Mouse (Mus musculus): ENCODE results near the gene Sirt5. TPM values are rescaled to one million over a fixed set of nuclear protein-coding genes. Genes with fewer than 3 reads are reported as not detected.

The Sirt5 gene
- polyA plus RNA-seq, 1 experiment from 2014 or later: 6.0 TPM

GRCm38 (mm10) chr13:43338001-43338400 lies 27.3 kb upstream of the Sirt5 start:
- H3K27me3 ChIP-seq (ENCODE audit: control insufficient read depth, insufficient read depth, low read depth, low read length): no peaks in the 10 kb centered on the region
- no peaks in the 10 kb centered on the region for H3K9me3 ChIP-seq (replicated peaks; ENCODE audit: control insufficient read depth, low read length)
- H3K4me1 ChIP-seq (ENCODE audit: control insufficient read depth, low read depth, low read length): no peaks in the 10 kb centered on the region
- WGBS (ENCODE audit: insufficient replicate concordance): 61% methylated on average over 8 of the region's 8 CpGs
- no peak overlapping the region for H3K27ac ChIP-seq (ENCODE audit: low read length)
- H3K9ac ChIP-seq (ENCODE audit: low read depth, low read length): no peak overlapping the region
- no peak for ATAC-seq (ENCODE audit: low read depth)
- no peaks in the 10 kb centered on the region for H3K36me3 ChIP-seq (ENCODE audit: control insufficient read depth, insufficient read depth)
- no peak overlapping the region for H3K4me2 ChIP-seq (ENCODE audit: low read depth, low read length)
- no peak overlapping the region for H3K4me3 ChIP-seq (ENCODE audit: low read depth, low read length)

GRCm38 (mm10) chr13:43338632-43339031 lies 26.7 kb upstream of the Sirt5 start:
- ATAC-seq (ENCODE audit: low read depth): no peak
- 44% methylated on average over 4 of the region's 4 CpGs for WGBS (ENCODE audit: insufficient replicate concordance)
- Histone ChIP-seq H3K27me3 (ENCODE audit: control insufficient read depth, insufficient read depth, low read depth, low read length) (no peaks in the 10 kb centered on the region), H3K4me1 (ENCODE audit: control insufficient read depth, low read depth, low read length) (no peaks in the 10 kb centered on the region), H3K27ac (ENCODE audit: low read length) (no peak overlapping the region), H3K9ac (ENCODE audit: low read depth, low read length) (no peak overlapping the region), H3K9me3 (replicated peaks; ENCODE audit: control insufficient read depth, low read length) (no peaks in the 10 kb centered on the region), H3K4me3 (ENCODE audit: low read depth, low read length) (no peak overlapping the region), H3K4me2 (ENCODE audit: low read depth, low read length) (no peak overlapping the region), H3K36me3 (ENCODE audit: control insufficient read depth, insufficient read depth) (no peaks in the 10 kb centered on the region)

GRCm38 (mm10) chr13:43346825-43347224 lies 18.5 kb upstream of the Sirt5 start:
- Histone ChIP-seq H3K4me2 (ENCODE audit: low read depth, low read length) (no peak overlapping the region), H3K27ac (ENCODE audit: low read length) (no peak overlapping the region), H3K9me3 (replicated peaks; ENCODE audit: control insufficient read depth, low read length) (no peaks in the 10 kb centered on the region), H3K27me3 (ENCODE audit: control insufficient read depth, insufficient read depth, low read depth, low read length) (no peaks in the 10 kb centered on the region), H3K36me3 (ENCODE audit: control insufficient read depth, insufficient read depth) (no peaks in the 10 kb centered on the region), H3K9ac (ENCODE audit: low read depth, low read length) (no peak overlapping the region), H3K4me1 (ENCODE audit: control insufficient read depth, low read depth, low read length) (no peaks in the 10 kb centered on the region), H3K4me3 (ENCODE audit: low read depth, low read length) (no peak overlapping the region)
- ATAC-seq (ENCODE audit: low read depth): no peak

GRCm38 (mm10) chr13:43349376-43349775 lies 15.9 kb upstream of the Sirt5 start:
- ATAC-seq (ENCODE audit: low read depth): no peak
- H3K9ac ChIP-seq (ENCODE audit: low read depth, low read length): no peak overlapping the region
- no peak overlapping the region for H3K4me3 ChIP-seq (ENCODE audit: low read depth, low read length)
- H3K4me1 ChIP-seq (ENCODE audit: control insufficient read depth, low read depth, low read length): no peaks in the 10 kb centered on the region
- H3K9me3 ChIP-seq (replicated peaks; ENCODE audit: control insufficient read depth, low read length): no peaks in the 10 kb centered on the region
- no peak overlapping the region for H3K4me2 ChIP-seq (ENCODE audit: low read depth, low read length)
- 58% methylated on average over 8 of the region's 8 CpGs for WGBS (ENCODE audit: insufficient replicate concordance)
- no peak overlapping the region for H3K27ac ChIP-seq (ENCODE audit: low read length)
- no peaks in the 10 kb centered on the region for H3K36me3 ChIP-seq (ENCODE audit: control insufficient read depth, insufficient read depth)
- H3K27me3 ChIP-seq (ENCODE audit: control insufficient read depth, insufficient read depth, low read depth, low read length): no peaks in the 10 kb centered on the region

GRCm38 (mm10) chr13:43350489-43351169 lies 14.7 kb upstream of the Sirt5 start:
- Histone ChIP-seq H3K27me3 (ENCODE audit: control insufficient read depth, insufficient read depth, low read depth, low read length) (no peaks in the 10 kb centered on the region), H3K4me1 (ENCODE audit: control insufficient read depth, low read depth, low read length) (no peaks in the 10 kb centered on the region), H3K36me3 (ENCODE audit: control insufficient read depth, insufficient read depth) (no peaks in the 10 kb centered on the region), H3K4me3 (ENCODE audit: low read depth, low read length) (no peak overlapping the region), H3K27ac (ENCODE audit: low read length) (no peak overlapping the region), H3K9me3 (replicated peaks; ENCODE audit: control insufficient read depth, low read length) (no peaks in the 10 kb centered on the region), H3K9ac (ENCODE audit: low read depth, low read length) (no peak overlapping the region), H3K4me2 (ENCODE audit: low read depth, low read length) (no peak overlapping the region)
- ATAC-seq (ENCODE audit: low read depth): no peak
- 42% methylated on average over 9 of the region's 9 CpGs for WGBS (ENCODE audit: insufficient replicate concordance)

GRCm38 (mm10) chr13:43353356-43353755 lies 11.9 kb upstream of the Sirt5 start:
- no peaks in the 10 kb centered on the region for H3K27me3 ChIP-seq (ENCODE audit: control insufficient read depth, insufficient read depth, low read depth, low read length)
- H3K4me2 ChIP-seq (ENCODE audit: low read depth, low read length): no peak overlapping the region
- 57% methylated on average over 4 of the region's 4 CpGs for WGBS (ENCODE audit: insufficient replicate concordance)
- H3K36me3 ChIP-seq (ENCODE audit: control insufficient read depth, insufficient read depth): no peaks in the 10 kb centered on the region
- H3K27ac ChIP-seq (ENCODE audit: low read length): no peak overlapping the region
- ATAC-seq (ENCODE audit: low read depth): no peak
- no peak overlapping the region for H3K9ac ChIP-seq (ENCODE audit: low read depth, low read length)
- H3K9me3 ChIP-seq (replicated peaks; ENCODE audit: control insufficient read depth, low read length): no peaks in the 10 kb centered on the region
- no peaks in the 10 kb centered on the region for H3K4me1 ChIP-seq (ENCODE audit: control insufficient read depth, low read depth, low read length)
- H3K4me3 ChIP-seq (ENCODE audit: low read depth, low read length): no peak overlapping the region

- H3K9ac ChIP-seq (ENCODE audit: low read depth, low read length): no peak overlapping the region
- no peak overlapping the region for H3K4me3 ChIP-seq (ENCODE audit: low read depth, low read length)
- WGBS (ENCODE audit: insufficient replicate concordance): 71% methylated on average over 12 of the region's 12 CpGs
- no peak overlapping the region for H3K4me2 ChIP-seq (ENCODE audit: low read depth, low read length)
- H3K27me3 ChIP-seq (ENCODE audit: control insufficient read depth, insufficient read depth, low read depth, low read length): no peaks in the 10 kb centered on the region
- no peak overlapping the region for H3K27ac ChIP-seq (ENCODE audit: low read length)
- no peaks in the 10 kb centered on the region for H3K4me1 ChIP-seq (ENCODE audit: control insufficient read depth, low read depth, low read length)
- H3K36me3 ChIP-seq (ENCODE audit: control insufficient read depth, insufficient read depth): no peaks in the 10 kb centered on the region
- ATAC-seq (ENCODE audit: low read depth): no peak
- no peaks in the 10 kb centered on the region for H3K9me3 ChIP-seq (replicated peaks; ENCODE audit: control insufficient read depth, low read length)
Observed at GRCm38 (mm10) chr13:43354362-43354761, 10.9 kb upstream of the Sirt5 start.

GRCm38 (mm10) chr13:43356346-43357125 lies 8.8 kb upstream of the Sirt5 start:
- 67% methylated on average over 14 of the region's 14 CpGs for WGBS (ENCODE audit: insufficient replicate concordance)
- ATAC-seq (ENCODE audit: low read depth): no peak
- Histone ChIP-seq H3K36me3 (ENCODE audit: control insufficient read depth, insufficient read depth) (no peaks in the 10 kb centered on the region), H3K4me3 (ENCODE audit: low read depth, low read length) (no peak overlapping the region), H3K9ac (ENCODE audit: low read depth, low read length) (no peak overlapping the region), H3K4me1 (ENCODE audit: control insufficient read depth, low read depth, low read length) (no peaks in the 10 kb centered on the region), H3K4me2 (ENCODE audit: low read depth, low read length) (no peak overlapping the region), H3K9me3 (replicated peaks; ENCODE audit: control insufficient read depth, low read length) (no peaks in the 10 kb centered on the region), H3K27ac (ENCODE audit: low read length) (no peak overlapping the region), H3K27me3 (ENCODE audit: control insufficient read depth, insufficient read depth, low read depth, low read length) (no peaks in the 10 kb centered on the region)

GRCm38 (mm10) chr13:43360534-43360933 lies 4.8 kb upstream of the Sirt5 start:
- no peak overlapping the region for H3K4me3 ChIP-seq (ENCODE audit: low read depth, low read length)
- no peak for ATAC-seq (ENCODE audit: low read depth)
- no peaks in the 10 kb centered on the region for H3K27me3 ChIP-seq (ENCODE audit: control insufficient read depth, insufficient read depth, low read depth, low read length)
- no peaks in the 10 kb centered on the region for H3K4me1 ChIP-seq (ENCODE audit: control insufficient read depth, low read depth, low read length)
- WGBS (ENCODE audit: insufficient replicate concordance): 36% methylated on average over 6 of the region's 6 CpGs
- H3K36me3 ChIP-seq (ENCODE audit: control insufficient read depth, insufficient read depth): no peaks in the 10 kb centered on the region
- no peak overlapping the region for H3K27ac ChIP-seq (ENCODE audit: low read length)
- H3K4me2 ChIP-seq (ENCODE audit: low read depth, low read length): no peak overlapping the region
- no peaks in the 10 kb centered on the region for H3K9me3 ChIP-seq (replicated peaks; ENCODE audit: control insufficient read depth, low read length)
- H3K9ac ChIP-seq (ENCODE audit: low read depth, low read length): no peak overlapping the region

Data from liver, embryonic 16.5 days (tissue).